Mouse (Mus musculus): Measurements from ENCODE around the gene Fbrsl1.

The Fbrsl1 gene

DNA sequence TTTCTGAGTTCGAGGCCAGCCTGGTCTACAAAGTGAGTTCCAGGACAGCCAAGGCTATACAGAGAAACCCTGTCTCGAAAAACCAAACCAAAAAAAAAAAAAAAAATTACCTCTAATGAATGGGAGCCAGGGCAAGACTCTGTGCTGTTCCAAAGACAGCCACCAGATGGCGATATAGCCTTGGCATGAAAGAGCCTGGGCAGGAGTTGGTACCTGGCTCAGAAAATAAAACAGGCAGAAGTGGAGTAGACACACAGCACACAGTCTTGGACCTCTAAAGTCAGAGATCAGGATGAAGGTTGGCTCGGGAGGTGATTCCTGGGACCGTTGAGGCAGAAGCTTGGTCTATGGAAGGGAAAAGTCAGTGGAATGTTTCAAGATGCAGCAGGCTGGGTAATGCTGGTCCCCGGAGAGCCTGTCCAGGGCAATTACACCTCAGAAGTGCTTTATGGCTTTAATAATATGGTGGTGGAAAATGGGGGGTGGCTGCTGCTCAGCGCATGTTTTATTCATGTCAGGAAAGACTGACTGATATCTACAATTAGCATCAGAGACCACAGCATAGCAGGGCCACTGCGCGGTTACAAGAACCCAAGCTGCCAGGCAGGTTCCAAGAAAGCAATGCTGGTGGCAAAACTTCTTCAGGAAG is 90.6 kb downstream of the Fbrsl1 start:
- peak; percentile 60 to 71 for DNase-seq

DNA sequence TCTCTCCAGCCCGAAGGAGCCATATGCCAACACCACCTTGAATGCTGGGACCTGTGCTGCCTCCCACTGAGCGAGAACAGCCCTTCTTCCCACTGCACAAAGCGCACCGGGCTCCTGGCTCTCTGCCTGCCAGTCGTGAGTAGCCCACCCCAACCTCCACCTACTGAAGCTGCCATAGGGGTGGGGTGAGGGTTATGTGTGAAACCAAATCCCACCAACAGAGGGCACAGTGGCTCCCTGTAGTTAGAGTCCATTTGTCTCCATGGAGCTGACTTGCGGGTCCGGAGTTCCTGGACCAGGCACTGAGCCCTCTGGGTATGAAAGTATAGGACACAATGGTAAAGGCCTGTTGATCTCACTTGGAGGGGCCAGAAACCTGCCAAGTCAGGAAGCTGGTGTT is 93.6 kb downstream of the Fbrsl1 start:
- peak; percentile 33 to 34 for DNase-seq

DNA sequence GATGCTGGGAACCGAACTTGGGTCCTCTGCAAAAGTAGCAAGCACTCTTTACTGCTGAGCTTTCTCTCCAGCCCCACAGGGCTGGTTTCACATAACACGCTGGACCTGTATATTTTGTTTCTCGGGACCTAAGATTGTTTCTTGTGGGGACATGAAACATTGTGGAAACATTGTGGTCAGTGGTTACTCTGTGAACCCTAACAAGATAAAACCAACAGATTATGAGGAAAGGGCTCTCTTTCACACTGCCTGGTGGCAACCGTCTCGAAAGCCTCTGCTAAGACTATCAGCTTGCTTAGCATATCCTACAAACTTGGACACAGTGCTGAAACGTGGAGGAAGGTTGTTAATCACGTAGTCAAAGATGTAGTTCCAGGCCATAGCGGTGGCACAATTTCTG is 101.3 kb downstream of the Fbrsl1 start:
- DNase-seq: no peak

DNA sequence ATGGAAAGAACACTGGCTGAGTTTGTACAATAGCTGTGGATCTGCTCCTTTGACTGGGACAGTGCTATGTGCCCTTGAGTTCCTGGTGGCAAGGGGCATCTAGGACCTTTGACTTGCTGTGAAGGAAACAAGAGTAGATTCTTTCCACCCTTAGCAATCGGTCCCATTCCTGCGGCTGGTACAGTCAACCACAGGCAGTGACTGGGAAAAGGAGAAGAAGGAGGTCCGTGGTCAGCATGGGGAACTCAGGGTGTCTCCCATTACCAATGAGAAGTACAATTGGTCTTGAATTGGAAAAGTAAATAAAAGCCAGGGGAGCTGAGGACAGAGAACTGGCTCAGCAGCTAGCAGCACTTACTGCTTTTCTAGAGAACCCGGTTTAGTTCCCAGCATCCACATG is 102.8 kb downstream of the Fbrsl1 start:
- DNase-seq: no peak

DNA sequence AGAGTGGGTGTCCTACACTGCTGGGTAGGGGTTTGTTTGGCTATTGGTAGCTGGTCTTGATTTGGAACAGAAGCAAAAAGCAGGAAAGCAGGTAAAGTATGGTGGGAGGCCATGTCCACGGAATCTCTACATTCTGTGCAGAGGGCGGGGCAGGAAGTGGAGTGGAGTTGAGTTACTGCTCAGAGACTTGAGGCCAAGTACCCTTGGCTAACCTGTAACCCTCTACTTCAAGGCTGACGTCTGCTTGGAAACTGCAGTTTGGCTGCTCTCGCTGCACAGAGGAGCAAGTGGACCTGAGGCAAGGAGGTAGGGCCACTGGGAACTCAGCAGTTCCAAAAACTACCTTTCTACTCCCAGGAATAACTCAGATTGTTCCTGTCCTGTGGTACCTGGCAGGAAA is 103.8 kb downstream of the Fbrsl1 start, which contains the start of gene Lrcol1:
Gene Lrcol1, plus strand, starts transcription at position 207 of the 400 bp plus-strand sequence.
- DNase-seq: no peak

DNA sequence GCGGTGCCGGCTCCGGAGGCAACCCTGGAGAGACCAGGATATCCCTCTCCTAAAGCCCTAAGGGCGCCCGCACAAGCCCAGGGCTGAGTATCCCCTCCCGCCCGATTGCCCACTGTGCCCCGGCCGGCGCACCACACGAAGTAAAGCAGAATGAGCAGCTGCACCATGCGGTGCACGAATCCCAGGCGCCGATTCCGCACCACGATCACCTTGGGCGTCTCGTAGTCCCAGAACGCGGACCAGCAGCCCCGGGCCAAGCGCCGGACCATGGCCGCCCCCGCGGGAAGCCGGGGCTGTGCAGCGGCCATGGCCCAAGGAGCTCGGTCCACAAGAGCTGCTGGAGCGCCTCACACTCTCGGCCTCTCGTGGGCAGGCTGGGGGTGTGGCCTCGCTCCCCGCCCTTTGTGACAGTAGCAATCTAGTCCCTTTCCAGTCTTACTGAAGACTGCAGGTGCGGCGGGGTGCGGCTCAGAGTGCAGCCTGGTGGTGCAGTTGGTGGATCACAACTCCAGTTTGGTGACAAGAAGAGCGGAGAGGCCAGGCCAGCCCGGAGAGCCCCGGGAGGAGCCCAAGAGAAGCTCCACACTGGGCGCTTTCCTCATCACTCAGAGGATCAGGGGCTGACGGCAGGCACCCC is 105.5 kb downstream of the Fbrsl1 start, which contains the start of gene P2rx2:
Gene P2rx2, minus strand, starts transcription at position 565 of the 637 bp plus-strand sequence.
- peak in 1 of 2 experiments; percentile 27 for DNase-seq

DNA sequence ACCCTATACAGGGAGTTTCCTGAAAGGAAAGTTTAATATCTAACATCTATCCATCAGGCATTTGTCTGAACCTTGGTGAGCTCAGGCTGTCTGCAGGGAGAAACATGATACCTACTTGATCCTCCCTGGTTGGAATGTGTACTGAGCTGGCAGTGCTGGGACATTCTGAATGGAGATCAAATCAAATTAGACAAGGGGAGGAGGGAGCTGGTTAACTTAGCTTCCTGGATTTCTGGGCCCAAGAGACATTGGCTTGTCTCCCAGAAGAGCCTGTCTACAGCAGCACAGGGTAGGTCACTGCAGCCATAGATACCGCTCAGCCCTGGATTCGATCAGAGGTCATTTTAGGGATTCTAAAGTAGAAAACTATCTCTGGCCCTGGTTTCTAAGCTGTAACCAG is 109.5 kb downstream of the Fbrsl1 start:
- no peak for DNase-seq

DNA sequence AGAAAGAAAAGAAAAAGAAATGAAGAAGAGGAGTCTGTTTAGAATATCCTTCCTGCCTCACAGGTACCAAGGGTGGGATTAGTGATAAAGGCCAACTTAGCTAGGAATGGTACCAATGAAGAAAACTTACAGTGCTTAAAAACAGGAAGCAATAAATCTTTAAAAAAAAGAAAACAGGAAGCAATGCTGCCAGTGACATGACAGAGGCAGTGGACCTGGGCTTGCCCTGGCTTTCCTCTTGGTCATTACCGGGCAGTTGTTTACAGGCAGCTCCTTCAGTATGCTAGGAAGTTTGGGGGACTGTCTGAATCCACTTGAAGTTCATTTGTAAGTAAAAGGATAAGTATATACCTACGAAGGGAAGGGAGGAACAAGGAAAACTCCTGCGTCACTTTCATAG is 117.8 kb downstream of the Fbrsl1 start:
- DNase-seq: no peak

DNA sequence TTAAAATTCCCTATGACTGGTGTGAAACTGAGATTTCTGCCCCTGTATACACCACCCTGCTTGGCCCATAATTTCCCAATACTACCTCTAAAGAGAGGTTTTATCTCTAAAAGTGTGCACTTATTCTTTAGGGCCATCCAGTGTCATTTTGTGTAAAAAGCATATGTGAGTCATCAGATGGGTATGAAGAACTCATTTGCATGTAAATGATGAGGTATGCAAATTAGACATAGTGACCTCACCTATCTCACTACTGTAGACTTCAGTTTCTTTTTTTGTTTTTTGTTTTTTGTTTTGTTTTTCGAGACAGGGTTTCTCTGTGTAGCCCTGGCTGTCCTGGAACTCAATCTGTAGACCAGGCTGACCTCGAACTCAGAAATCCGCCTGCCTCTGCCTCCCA is 135.2 kb downstream of the Fbrsl1 start:
- no peak for DNase-seq

Measured in thymus, postnatal 36 days (tissue).